Mouse (Mus musculus) MEL (cell line): ENCODE measurements around the gene Prrc2c.
"Not testable (repeated sequence)": the region's sequence is repeated elsewhere in the genome, so short reads cannot be mapped to it uniquely, and the experiment has no call there.

Experiments
- CTCF ChIP-seq, 3 experiments: IDR thresholded peaks in 2 of 3; conservative IDR thresholded peaks in 1 of 3; 2 replicates each; pipeline ENCODE4 v1.5.1; 2011 to 2012; ENCODE audit warnings: low read length in 3 of 3, low read depth in 2 of 3, mild to moderate bottlenecking in 2 of 3, improper control_type of control experiment in 1 of 3, inconsistent platforms in 1 of 3, mixed read lengths in 1 of 3, moderate library complexity in 1 of 3; ENCODE audit not compliant: control insufficient read depth in 1 of 3, insufficient read depth in 1 of 3, poor library complexity in 1 of 3, severe bottlenecking in 1 of 3
- GABPA ChIP-seq: IDR thresholded peaks from 2 replicates; pipeline ENCODE4 v1.6.1; 2012; ENCODE audit warnings: low read depth, mild to moderate bottlenecking, inconsistent platforms, low read length, improper control_type of control experiment, moderate library complexity
- POLR2AphosphoS2 ChIP-seq: IDR thresholded peaks from 2 replicates; pipeline ENCODE4 v1.6.1; 2011; ENCODE audit warnings: low read length, improper control_type of control experiment
- SMC3 ChIP-seq: IDR thresholded peaks from 2 replicates; pipeline ENCODE4 v1.6.1; 2011; ENCODE audit warnings: low read depth, low read length, improper control_type of control experiment

DNA sequence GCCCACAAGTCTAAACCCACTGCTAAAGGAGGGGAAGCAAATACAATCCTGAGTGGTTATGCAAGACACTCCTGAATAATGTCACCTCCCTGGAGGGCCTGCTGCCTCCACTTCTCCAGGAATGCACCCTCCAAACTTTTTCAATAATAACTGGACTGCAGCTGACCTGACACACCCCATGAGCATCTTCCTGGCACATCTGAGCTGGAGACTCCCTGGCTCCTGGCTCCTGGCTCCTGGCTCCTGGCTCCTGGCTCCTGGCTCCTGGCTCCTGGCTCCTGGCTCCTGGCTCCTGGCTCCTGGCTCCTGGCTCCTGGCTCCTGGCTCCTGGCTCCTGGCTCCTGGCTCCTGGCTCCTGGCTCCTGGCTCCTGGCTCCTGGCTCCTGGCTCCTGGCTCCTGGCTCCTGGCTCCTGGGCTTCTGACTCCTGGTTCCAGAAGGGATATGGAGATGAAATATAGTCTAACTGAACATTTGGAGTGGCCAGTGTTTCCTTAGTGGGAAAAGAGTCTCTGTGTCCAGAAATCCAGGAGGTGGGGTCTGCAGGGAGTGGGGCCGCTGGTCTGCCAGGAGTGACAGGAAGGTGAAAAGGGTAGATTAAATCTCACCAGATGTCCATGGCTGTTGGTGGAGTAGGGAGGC is 104.9 kb downstream of the Prrc2c start:
- not testable (repeated sequence) for TF ChIP-seq SMC3; GABPA; POLR2AphosphoS2; CTCF (IDR thresholded peaks at IDR 0.05 in 2 of 3, conservative IDR thresholded peaks at IDR 0.05 in 1 of 3; ENCODE audit: control insufficient read depth in 1 of 3, insufficient read depth in 1 of 3, low read depth in 2 of 3, low read length in 3 of 3, poor library complexity in 1 of 3, severe bottlenecking in 1 of 3)
